Mouse (Mus musculus): ENCODE results near the gene Mief1.

Mief1 gene

DNA sequence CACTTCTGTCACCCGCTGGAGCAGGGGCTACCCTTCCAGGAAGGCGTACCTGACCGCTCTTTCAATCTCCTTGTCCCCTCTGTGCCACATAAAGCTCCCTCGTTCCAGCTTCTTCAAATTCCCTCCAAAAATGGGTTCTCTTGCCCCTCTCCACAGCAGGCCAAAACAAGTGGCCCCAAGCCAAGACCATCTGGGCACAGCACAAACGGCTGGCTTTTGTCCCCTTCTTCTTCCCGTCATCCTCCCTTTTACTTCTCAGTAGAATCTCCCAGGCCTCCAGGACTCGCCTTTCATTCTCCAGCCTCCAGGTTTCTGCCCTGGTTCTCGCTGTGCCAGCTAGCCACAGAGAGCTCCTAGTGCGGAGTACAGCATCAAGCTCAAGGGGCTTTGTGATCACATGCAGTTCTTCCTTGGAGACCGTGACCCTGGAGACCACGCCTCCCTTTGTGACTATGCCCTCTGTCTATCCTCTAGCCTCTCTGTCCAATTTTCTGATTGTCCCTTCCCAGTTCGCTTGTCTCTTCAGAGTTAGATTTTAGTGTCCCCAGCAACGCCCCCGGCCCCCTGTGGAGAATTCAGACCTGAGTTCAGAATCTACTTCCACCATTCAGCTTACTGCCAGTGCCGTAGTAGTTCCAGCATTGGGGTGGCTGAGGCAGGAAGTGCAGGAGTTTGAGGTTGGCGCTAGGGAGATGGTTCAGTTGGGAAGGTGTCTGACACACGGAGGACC is 5.6 kb upstream of the Mief1 start:
- DNase-seq (ENCODE audit: low spot score), result no peak

DNA sequence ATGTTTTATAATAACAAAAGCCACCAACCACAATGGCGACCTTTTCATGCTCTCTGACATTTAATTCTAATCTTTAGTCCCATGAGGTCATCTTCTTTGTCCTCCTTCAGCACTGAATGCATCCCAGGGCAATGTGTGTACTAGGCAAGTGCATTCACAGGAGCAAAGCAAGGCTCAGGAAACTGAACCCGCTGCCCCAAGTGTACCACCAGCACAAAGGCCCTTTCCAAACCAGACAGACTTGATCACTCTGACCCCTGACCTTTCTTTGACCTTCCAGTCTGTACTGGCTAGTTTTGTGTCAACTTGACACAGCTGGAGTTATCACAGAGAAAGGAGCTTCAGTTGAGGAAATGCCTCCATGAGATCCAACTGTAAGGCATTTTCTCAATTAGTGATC is 1.5 kb upstream of the Mief1 start:
- DNase-seq (ENCODE audit: low spot score), result no peak

DNA sequence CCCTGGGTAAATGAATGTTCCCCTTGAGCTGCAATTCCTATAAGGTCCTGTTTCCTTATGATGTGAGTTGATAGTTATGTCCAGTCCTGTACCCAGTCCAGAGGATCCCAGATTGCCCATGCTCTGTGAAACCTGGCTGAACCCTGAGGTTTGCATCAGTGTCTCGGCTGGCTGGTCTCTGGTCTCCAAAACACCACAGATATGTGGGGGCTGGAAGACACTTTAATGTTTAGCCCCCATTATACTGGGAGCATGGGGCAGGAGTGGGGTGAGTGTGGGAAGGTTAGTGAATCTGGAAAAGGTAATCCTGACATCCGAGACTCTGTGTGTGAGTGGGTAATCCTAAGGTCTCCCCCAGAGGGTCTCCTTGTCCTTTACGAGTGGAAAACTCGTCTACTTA is 765 bp upstream of the Mief1 start:
- DNase-seq (ENCODE audit: low spot score), result no peak

DNA sequence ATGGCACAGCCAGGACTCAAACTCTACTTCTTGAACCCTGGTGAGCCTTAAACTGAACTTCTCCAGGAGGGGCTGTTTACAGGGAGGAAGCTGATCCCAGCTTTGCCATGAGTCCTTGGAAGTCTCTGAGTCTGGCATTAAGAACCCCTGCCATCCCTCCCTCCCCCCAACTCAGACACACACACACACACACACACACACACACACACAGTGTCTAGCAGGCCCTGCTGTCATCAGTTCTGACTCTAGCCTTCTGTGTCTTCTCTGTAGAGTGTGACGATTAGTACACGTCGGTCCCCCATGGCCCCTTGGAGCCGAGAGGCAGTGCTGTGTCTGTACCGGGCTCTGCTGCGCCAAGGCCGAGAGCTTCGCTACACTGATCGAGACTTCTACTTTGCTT is 1.7 kb downstream of the Mief1 start, which contains the start of gene AC140267.1:
Gene AC140267.1 (plus strand): TSS at position 301 of the 400 bp plus-strand sequence.
- no peak for DNase-seq (ENCODE audit: low spot score)

DNA sequence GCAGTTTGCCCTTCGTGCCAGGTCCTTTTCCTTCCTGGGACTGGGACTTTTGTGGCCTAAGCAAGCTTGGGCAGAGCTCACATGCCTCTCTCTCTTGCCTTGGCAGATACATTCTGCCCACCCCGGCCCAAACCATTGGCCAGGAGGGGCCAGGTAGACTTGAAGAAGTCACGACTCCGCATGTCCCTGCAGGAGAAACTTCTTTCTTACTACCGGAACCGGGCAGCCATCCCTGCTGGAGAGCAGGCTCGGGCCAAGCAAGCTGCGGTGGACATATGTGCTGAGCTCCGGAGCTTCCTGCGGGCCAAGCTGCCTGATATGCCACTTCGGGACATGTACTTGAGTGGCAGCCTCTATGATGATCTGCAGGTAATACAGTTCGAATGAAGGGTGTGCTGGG is 14.3 kb downstream of the Mief1 start:
- DNase-seq (ENCODE audit: low spot score), result no peak

DNA sequence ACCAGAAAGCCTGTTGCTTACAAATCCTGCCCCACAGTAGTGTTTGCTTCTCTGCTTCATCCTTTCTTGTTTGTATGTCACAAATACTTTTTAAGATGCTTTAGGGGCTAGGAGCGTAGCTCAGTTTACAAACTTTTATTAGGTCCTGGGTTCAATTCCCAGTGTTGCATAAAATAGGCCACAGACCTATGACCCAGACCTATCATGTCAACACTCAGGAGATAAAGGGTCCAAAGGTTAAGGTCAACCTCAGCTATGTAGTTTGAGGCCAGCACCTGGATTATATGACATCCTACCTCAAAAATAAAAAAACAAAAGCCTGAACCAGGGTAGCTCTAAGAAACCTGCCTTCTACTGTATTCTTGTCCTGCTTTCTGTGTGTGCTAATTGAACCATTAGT is 14.8 kb downstream of the Mief1 start:
- no peak for DNase-seq (ENCODE audit: low spot score)

DNA sequence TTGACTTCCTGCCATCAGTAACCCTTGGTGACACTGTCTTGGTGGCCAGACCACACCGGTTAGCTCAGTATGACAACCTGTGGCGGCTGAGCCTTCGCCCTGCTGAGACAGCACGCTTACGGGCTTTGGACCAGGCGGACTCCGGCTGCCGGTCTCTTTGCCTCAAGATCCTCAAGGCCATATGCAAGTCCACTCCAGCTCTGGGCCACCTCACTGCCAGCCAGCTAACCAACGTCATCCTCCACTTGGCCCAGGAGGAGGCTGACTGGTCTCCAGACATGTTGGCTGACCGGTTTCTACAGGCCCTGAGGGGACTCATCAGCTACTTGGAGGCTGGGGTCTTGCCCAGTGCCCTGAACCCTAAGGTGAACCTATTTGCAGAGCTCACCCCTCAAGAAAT is 15.9 kb downstream of the Mief1 start:
- DNase-seq (ENCODE audit: low spot score), result no peak

DNA sequence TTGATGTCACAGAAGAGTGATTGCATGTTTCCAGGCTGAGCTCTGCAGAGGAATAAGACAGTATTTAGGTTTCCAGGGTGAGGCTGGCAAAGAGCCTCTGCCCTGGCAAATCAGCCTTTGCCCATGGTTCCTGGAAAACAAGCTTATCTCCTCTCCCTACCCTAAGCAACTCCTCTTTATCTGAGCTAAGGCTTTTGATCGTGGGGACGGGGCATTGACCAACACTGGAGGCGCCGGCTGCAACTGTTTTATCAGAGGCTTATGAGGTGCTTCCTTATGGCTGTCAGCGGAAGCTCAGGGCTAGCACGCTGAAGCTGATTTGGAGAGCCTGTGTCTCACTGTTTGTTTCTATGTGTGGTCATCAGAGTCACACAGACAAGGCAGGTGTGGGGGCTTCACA is 16.8 kb downstream of the Mief1 start:
- no peak for DNase-seq (ENCODE audit: low spot score)

DNA sequence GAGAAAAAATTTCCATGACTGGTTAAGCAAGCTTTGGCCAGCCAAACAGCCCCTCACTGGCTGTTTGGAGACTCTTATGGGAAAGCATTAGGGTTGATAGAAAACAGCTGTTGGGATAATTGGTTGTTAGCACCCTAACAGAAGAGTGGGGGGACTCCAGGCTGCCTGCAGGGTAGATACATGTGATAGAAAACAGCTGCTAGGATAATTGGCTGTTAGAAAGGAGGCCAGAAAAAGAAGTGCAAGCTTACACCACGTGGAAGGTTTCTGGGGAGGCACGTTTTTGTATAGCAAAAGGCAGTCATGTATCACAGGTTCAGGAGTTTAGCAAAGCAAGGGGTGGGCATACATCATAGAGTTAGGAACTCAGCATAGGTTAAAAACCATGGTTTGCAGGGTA is 19.7 kb downstream of the Mief1 start:
- no peak for DNase-seq (ENCODE audit: low spot score)

DNA sequence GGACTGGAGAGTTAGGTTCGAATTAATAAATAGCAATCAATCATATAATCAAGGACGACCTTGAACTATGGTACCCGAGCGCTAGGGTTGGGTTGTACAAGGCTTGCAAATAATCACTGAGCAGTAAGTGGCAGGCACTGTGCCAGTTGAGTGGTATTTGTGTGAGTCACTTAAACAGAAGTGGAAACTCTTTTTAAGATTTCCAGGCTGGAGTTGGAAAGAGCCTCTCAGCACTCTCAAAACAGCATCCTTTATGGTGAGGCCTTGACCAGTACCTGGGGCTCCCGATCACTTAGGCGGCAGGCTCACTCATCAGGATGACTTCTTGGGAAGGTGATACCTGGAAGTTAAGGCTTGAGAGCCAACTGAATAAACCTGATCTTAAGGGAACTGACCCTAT is 20.4 kb downstream of the Mief1 start:
- DNase-seq (ENCODE audit: low spot score), result no peak

DNA sequence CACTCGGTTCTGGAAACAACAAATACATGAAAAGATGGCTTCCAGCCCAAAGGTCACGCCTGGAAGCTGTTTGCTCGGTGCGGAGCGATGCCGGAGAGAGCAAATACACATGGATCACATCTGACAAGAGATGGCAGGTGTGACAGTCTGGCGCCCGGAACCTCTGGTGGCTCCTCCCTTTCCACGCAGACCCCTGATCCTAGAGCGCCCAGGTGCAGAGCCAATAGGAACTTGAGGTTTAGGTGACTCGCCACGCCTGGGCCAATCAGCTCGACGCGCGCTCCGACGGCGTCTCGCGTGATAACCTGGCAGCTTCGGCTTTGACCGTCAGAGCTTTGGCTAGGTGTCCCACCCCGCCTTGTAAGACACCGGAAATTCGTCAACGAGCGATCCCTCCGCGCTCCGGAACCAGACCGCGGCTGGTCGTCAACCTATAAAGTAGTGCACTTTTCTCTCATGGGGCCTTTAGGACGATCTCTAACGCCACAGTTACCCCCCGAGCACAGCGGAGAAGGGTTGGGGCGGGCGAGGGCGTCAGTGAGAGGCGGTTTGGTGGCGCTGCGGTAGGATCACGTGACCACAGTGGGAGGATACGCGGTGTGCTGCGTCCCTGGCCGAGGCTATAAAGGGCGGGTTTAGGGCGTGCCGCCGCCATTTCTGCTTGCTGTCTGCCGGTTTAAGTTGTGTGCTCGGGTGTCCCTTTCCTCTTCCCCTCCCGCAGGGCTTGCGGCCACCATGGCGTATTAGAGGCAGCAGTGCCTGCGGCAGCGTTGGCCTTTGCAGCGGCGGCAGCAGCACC is 21.2 kb downstream of the Mief1 start, which contains the start of gene Atf4:
Gene Atf4 (plus strand): TSS at position 338 of the 799 bp plus-strand sequence.
- DNase-seq (ENCODE audit: low spot score), result peak; percentile 97

DNA sequence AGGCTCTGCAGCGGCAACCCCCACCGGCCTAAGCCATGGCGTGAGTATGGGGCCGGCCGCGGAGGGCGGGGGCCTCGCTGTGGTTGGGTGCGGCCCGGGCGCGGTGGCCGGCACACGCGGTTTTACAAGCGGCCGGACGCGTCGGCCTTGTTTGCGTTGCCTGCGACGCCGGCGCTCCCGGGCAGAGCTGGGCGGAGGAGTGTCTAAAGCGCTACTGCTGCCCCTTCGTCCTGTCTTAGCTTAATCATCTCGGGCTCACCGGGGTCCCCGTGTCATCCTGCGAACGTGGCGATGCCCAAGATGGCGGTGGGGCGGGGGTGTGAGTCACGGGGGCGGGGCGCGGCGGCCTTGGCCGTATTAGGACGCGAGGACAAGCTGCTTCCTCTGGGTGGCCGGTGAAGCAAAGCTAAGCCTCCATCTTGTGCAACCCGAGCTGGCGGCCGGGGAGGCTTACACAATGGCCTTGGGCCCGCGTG is 21.9 kb downstream of the Mief1 start:
- DNase-seq (ENCODE audit: low spot score), result no peak

DNA sequence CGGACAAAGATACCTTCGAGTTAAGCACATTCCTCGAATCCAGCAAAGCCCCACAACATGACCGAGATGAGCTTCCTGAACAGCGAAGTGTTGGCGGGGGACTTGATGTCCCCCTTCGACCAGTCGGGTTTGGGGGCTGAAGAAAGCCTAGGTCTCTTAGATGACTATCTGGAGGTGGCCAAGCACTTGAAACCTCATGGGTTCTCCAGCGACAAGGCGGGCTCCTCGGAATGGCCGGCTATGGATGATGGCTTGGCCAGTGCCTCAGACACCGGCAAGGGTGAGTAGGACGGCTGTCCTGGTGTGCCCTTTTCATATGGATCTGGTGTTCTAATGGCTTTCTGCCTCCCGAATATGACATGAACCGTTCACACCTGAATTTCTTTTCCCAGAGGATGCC is 22.4 kb downstream of the Mief1 start:
- no peak for DNase-seq (ENCODE audit: low spot score)

DNA sequence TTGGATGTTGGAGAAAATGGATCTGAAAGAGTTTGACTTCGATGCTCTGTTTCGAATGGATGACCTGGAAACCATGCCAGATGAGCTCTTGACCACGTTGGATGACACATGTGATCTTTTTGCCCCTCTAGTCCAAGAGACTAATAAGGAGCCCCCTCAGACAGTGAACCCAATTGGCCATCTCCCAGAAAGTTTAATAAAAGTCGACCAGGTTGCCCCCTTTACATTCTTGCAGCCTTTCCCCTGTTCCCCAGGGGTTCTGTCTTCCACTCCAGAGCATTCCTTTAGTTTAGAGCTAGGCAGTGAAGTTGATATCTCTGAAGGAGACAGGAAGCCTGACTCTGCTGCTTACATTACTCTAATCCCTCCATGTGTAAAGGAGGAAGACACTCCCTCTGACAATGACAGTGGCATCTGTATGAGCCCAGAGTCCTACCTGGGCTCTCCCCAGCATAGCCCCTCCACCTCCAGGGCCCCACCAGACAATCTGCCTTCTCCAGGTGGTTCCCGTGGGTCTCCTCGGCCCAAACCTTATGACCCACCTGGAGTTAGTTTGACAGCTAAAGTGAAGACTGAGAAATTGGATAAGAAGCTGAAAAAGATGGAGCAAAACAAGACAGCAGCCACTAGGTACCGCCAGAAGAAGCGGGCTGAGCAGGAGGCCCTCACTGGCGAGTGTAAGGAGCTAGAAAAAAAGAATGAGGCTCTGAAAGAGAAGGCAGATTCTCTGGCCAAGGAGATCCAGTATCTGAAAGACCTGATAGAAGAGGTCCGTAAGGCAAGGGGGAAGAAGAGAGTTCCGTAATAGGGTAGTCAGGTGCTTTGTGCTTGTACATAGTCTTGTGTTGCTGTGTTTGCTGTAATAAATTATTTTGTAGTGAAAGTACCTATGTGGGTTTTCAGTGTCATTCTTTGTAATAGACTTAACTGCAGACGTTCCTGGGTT is 23.1 kb downstream of the Mief1 start:
- no peak for DNase-seq (ENCODE audit: low spot score)

DNA sequence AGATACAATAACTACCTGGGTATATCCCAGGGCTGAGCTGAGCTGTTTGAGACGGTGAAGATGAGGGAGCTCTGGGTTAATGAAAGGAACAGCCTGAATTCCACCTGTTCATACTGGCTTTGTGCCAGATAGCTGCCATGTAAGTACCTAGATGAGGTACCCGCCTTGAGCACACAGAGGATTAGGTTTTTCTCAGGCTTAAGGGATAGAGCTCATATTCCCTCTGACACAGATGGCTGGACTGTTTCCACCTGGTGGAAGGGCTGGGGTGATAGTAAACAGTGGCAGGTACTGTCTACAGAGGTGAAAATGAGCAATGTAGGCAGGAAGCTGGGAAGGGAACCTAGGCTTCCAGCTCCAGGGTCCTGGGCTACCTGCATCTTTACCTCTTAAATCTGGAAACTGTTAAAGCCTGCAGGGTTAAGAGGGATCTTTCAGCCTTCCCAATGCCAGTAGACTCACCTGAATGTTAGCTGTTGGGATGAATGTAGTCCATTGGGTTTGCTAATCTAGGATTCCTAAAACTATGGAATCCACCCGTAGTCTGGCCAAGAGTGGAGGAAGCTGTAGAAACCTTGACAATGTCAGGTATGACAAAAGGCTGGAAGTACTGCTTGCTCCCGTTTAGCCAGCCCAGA is 23.9 kb downstream of the Mief1 start:
- no peak for DNase-seq (ENCODE audit: low spot score)

DNA sequence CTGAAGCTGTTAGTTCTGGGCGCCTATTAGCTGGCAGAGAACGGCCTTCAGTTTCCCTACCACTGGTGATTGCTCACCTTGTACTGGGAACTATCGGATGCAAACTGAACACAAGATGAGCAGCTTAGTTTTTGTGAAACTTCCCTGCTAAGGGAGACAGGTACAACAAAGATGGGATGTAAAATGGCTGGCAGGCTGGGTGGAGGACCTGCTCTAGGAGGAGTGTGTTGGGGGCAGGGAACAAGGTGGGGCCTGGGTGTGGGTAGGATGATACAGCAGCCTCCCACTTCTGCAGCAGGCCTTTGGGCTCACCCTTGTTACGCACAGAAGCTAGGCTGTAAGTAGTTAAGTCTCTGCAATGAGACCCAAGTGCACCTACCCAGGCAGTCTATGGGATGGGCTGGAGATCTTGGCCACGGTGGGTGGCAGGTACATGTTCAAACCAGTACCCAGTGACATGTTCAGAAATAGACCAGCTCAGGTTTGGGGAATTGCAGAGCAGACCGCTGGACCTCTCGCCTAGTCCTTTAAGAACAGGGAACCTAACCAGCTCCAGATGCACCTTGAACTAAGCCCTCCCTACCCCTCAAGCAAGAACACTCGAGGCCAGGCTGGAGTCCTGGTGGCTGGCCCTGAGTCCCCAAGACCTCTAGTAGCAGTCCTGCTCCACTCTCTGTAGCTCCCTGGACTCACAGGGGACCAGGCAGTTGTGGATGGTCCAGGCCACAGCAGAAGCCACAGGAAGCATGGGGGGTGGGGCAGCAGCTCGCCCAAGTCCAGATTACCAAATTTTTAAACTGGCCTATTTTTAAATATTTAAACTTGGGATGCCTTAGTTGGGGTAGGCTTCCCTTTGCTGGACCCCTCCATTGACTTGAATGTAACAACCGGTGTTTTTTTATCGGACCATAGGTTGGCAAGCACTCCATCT is 24.7 kb downstream of the Mief1 start:
- no peak for DNase-seq (ENCODE audit: low spot score)

DNA sequence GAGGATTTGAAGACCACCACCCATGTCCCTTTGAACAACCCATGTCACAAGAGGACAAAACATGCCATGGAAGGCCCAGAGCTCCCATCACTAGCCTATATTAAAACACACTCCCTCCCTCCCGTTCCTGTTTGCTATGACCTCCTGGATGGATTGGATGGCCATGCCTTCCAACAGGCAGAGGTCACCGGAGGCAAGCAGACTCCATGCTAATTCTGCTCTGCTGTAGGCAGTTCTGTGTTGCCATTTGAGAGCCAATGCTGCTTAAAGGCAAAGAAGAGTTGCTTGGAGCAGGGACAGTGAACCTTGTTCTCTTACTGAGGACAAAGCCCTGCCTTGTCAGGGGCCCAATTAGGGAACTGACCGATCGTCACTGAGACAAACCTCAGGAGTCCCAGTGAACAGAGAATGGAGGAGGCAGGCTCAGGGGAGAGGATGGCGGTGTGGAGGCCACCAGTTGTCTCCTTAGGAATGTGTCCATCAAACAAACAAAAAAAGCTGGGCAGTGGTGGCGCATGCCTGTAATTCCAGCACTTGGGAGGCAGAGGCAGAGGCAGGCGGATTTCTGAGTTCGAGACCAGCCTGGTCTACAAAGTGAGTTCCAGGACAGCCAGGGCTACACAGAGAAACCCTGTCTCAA is 25.7 kb downstream of the Mief1 start:
- no peak for DNase-seq (ENCODE audit: low spot score)

DNA sequence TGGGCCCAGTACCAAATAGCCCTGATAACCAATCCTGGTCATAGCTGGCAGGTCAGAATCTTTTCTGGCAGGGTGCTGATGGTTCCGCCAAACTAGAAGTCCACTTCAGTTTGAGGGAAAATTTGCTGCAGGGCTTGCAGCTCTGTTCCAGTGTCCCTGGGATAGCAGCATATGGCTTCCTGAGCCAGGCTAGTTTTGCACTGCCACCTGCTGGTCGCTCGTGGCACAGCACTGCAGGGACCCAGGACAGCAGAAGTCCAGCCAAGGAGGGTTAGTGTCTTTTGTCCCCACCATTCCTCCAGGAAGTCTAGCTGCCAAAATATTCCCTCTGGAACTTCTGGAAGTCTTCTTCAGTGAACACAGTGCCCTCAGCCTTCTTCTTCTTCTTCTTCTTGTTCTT is 26.9 kb downstream of the Mief1 start:
- peak; percentile 72 for DNase-seq (ENCODE audit: low spot score)

DNA sequence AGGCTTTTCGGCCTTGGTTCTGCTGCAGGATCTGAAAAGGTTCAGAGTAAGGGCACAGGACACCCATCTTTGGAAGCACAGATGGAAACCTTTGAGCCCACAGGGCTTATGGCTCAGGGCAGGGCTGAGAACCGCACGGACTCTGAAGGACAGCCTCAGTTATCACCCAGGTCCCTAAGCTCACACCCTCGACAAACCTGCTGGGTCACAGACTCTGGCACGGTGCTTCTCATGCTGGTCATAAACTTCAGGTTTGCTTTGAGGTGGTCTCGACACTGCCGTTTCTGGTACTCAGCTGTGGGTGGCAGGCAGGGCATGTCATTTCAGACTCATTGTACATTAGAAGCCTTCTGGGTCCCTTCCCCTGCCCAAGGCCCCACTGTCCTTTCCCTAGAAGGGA is 27.3 kb downstream of the Mief1 start:
- no peak for DNase-seq (ENCODE audit: low spot score)
